Mouse (Mus musculus) left cerebral cortex, adult 2 months (tissue): ENCODE measurements around the gene Ppip5k2. TPM values are rescaled to one million over a fixed set of nuclear protein-coding genes. Genes with fewer than 3 reads are reported as not detected.

Experiments
- DNase-seq, 2 experiments: peaks; one replicate each; pipeline ENCODE4 v3.0.0; 2021 to 2022; ENCODE audit warnings: low spot score in 2 of 2, mixed read lengths in 1 of 2; ENCODE audit errors: extremely low spot score in 1 of 2
- H3K27ac ChIP-seq: fragments of 200-600 bp; 2 replicates; pipeline ENCODE4 v1.8.1; 2022
- H3K4me3 ChIP-seq: fragments of 200-600 bp; 2 replicates; pipeline ENCODE4 v1.8.1; 2022
- CTCF ChIP-seq: fragments of 200-600 bp; IDR thresholded peaks from 2 replicates; pipeline ENCODE4 v1.8.1; 2022; ENCODE audit warnings: antibody characterized with exemption, mild to moderate bottlenecking, moderate library complexity
- intact Hi-C: fragments of 180-260 bp; cut with DNase I; formaldehyde crosslinking; loops from one replicate; pipeline ENCODE4 v1.15.1; 2025
- long read RNA-seq, 2 experiments: library from polyadenylated mRNA; stranded (forward); transcript quantifications; one replicate each; pipeline ENCODE4 v2.0.0; 2021; ENCODE audit warnings: borderline mapping rate in 2 of 2
- total RNA-seq, 2 experiments: library from RNA; stranded (reverse); gene quantifications; 2 replicates each; pipeline ENCODE4 v1.2.3; 2021

Ppip5k2 gene
- 10 to 100 TPM; 27.2 to 30.5 TPM for total RNA-seq
- long read RNA-seq, experiment 1, full-length matches to known transcripts, result 3 of 18 reads
- long read RNA-seq, experiment 1, partial matches to known transcripts, result 2 of 18 reads
- long read RNA-seq, experiment 1, other reads (novel, unspliced or antisense), result 13 of 18 reads
- long read RNA-seq, experiment 2, full-length matches to known transcripts, result 2 of 24 reads
- long read RNA-seq, experiment 2, partial matches to known transcripts, result 2 of 24 reads
- long read RNA-seq, experiment 2, other reads (novel, unspliced or antisense), result 20 of 24 reads

DNA sequence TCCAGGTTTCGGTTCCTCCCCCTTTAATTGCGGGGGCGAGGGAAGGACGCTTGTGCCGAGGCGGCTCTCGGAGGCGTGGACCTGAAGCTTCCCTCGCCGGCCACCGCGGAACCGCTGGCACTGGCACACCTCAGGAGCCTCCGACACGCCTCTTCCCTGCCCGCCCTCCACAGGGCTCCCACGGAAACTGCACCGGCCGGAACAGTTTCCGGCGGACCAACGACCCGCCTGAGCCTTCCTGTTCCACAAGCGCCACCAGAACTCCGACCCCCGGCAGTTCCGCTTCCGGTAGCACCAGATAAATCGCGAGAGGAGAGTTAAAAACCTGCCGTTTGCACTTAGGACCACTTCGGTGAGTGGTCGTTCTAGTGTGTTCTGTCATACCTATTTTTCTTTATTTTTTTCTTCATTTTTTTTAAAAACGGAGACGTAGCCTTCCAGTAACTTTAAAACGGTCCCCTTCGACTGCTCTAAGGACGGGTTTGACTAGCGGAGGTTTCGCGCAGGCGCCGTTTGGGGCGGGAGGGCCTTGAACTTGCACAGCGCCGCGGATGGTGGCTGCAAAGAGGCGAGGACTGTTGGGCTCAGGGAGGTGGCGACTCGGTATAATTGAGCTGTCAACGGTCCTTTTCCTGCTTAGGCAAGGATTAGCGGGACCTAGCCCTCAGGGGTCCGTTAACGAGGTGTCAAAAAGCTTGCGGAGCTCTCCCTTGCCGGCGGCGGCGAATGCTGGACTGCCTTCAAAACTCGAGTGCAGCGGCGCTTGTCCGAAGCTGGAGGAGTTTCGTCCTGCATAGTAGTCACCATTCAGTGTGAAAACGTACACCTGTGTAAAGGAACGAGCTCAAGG lies at the start of gene Ppip5k2, which contains the start of gene Gin1:
Gene Ppip5k2 (minus strand): TSS at position 508 of the 850 bp plus-strand sequence.
Gene Gin1 (plus strand): TSS at position 269 of the 850 bp plus-strand sequence.
- Histone ChIP-seq H3K4me3 (peak within 1 kb of the TSS; percentile 83), H3K27ac (peak within 1 kb of the TSS; percentile 93)
- intact Hi-C loops, result loop anchor here (2.0 kb wide), 1 partner anchor 107 kb away; the partner anchor contains the start of gene D1Ertd622e
- DNase-seq, result peak; percentile 92 to 94
- TF ChIP-seq CTCF, result peak; percentile 34

GRCm38 (mm10) chr1:97809255-97809912 lies 39.2 kb upstream of the Ppip5k2 start:
- intact Hi-C loops, result loop anchor here (2.0 to 5.0 kb wide), 4 partner anchors 368 to 713 kb away; no protein-coding TSS in a partner anchor
- Histone ChIP-seq H3K4me3 (no peak overlapping the region), H3K27ac (no peak overlapping the region)
- DNase-seq, result no peak
- peak; percentile 77 for TF ChIP-seq CTCF

DNA sequence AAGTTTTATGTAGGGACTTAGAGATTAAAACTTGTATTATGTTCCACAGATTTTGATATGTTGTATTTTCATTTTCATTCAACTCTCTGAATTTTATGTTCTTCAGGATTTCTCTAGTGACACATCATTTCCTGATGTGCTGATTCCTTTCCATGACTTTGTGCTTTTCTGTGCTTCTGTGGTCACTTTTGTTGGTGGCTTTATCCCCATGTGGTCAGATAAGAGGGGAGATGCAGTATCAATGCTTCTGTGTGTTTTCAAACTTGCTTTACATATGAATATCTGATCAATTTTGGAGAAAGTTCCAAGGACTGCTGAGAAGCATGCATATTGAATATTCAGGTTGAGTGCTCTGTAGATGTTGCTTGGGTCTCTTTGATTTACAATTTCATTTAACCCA lies 34.3 kb upstream of the Ppip5k2 start:
- intact Hi-C loops, result loop anchor here (5.0 kb wide), 1 partner anchor 767 kb away; no protein-coding TSS in a partner anchor
- Histone ChIP-seq H3K27ac (no peak overlapping the region), H3K4me3 (no peak overlapping the region)
- DNase-seq, result no peak
- no peak for TF ChIP-seq CTCF

- intact Hi-C loops, result loop anchor here (5.0 kb wide), 1 partner anchor 765 kb away; no protein-coding TSS in a partner anchor
- no peak overlapping the region for H3K4me3 ChIP-seq
- no peak overlapping the region for H3K27ac ChIP-seq
- TF ChIP-seq CTCF, result peak; percentile 80
- no peak for DNase-seq
Measured at GRCm38 (mm10) chr1:97802207-97802902, 32.1 kb upstream of the Ppip5k2 start.

- no peak overlapping the region for H3K4me3 ChIP-seq
- no peak overlapping the region for H3K27ac ChIP-seq
- no peak for DNase-seq
- intact Hi-C loops, result no loop called here
- TF ChIP-seq CTCF, result no peak
Measured at GRCm38 (mm10) chr1:97795936-97796335, 25.7 kb upstream of the Ppip5k2 start.

DNA sequence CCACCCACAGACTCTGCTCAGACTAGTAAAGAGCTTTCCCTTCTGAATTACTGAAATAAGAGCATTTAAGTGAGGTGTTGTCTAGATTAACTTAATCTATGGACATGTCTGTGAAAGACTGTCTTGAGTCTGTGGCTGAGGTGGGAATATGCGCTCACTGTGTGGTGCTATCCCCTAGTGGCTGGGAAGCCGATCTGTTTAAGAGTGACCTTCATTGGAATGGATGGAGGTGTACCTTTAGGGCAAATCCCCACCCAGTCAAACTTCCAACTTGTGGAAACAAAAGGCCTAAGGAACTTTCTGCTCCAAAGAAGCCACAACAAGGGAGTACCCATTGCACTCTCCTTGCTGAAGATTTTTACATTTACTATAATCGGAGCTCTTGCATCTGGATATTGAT lies 23.9 kb upstream of the Ppip5k2 start:
- Histone ChIP-seq H3K27ac (no peak overlapping the region), H3K4me3 (no peak overlapping the region)
- intact Hi-C loops, result no loop called here
- no peak for DNase-seq
- no peak for TF ChIP-seq CTCF

- no peak for TF ChIP-seq CTCF
Measured at GRCm38 (mm10) chr1:97788490-97788889, 18.3 kb upstream of the Ppip5k2 start.

GRCm38 (mm10) chr1:97787674-97788073 lies 17.5 kb upstream of the Ppip5k2 start:
- Histone ChIP-seq H3K4me3 (no peak overlapping the region), H3K27ac (no peak overlapping the region)
- intact Hi-C loops, result no loop called here
- TF ChIP-seq CTCF, result no peak
- DNase-seq, result no peak

More at GRCm38 (mm10) chr1:97788490-97788889, 18.3 kb upstream of the Ppip5k2 start:
- Histone ChIP-seq H3K27ac (no peak overlapping the region), H3K4me3 (no peak overlapping the region)
- intact Hi-C loops, result no loop called here
- DNase-seq, result no peak

DNA sequence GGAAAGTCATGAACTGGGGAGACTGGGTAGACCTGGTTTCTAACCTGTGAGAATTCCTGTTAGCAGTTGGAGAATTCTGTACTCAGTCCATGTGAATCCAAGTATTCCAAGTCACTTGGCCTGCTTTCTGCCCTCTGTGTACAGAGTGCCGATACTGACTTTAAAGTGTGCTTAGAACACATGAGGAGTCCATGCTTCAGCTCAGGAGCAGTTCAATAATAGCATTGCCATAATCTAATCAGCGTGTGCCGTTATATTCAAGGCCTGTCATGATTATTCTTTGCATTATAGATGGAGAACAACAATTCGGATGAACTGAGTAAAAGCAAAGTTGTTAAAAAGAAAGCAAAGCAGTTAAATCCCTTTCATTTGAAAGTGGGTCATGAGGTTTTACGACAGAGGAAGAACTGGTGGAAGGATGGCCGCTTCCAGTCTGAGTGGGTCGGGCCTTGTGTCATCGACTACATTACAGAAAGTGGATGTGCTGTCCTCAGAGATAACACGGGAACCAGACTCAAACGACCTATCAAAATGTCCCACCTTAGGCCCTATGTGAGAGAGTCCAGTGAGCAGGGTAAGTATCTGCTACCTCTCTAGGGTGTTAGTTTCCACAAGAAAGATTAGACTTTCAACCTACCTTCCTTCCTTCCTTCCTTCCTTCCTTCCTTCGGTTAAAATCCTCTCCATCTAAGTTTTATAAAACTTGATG lies 15.6 kb upstream of the Ppip5k2 start:
- no peak overlapping the region for H3K4me3 ChIP-seq
- H3K27ac ChIP-seq, result no peak overlapping the region
- no peak for TF ChIP-seq CTCF
- no peak for DNase-seq
- intact Hi-C loops, result no loop called here

DNA sequence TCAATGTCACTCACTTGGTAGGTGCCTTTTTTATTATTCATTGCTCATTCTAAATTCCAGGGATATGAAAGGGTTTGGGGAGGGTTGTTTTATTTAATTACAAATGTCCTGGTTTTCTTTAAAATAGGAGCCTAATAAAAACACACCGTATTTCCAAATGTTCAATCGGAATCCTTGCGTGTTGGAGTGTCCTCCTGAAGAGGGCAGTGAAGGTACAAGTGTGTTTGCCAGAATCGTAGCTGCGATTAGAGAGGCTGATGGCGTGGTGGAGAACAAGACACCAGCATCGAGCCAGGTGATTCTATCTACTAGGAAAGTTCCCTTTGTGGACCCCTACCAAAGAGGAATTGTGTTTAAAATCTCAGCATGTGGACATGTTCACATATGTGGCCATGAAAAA lies 14.7 kb upstream of the Ppip5k2 start:
- TF ChIP-seq CTCF, result peak; percentile 19
- no peak for DNase-seq
- intact Hi-C loops, result no loop called here
- no peak overlapping the region for H3K4me3 ChIP-seq
- H3K27ac ChIP-seq, result no peak overlapping the region

DNA sequence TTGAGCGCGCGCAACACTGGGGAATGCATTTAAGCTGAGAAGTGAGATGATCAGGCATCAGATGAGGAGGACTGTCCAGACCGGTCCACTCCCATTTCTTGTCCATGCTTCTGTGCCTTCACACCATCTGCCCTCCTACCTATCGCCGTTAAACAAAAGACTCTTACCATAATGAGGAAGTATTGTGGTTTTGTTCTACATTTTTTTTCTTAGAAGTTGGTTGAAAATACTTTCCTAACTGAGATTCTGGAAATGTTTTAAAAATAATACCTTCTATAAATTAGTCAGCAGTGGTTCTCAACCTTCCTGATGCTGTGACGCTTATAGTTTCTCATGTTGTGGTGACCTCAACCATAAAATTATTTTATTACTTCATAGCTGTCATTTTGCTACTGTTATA lies 11.5 kb upstream of the Ppip5k2 start:
- TF ChIP-seq CTCF, result no peak
- H3K4me3 ChIP-seq, result no peak overlapping the region
- no peak overlapping the region for H3K27ac ChIP-seq
- intact Hi-C loops, result no loop called here
- no peak for DNase-seq
